ENCODE assay signal across 22 mouse cellular contexts in genomic region chr17:34143461-34143860, GRCm38 (mm10). TPM values are rescaled to one million over a fixed set of nuclear protein-coding genes. Genes with fewer than 3 reads are reported as not detected.
DNase-seq lines count a peak whose midpoint lies in the region; ATAC-seq and TF ChIP-seq lines count a peak whose summit lies in the region.
"Had no signal": no experiment of that assay in that cellular context is flagged by ENCODE, and none has a peak within 500 bp of the region (broad histone marks: within the 10 kb centered on the region; RNA-seq: fewer than 3 reads in every experiment).

No protein-coding gene starts in this region.

- no peaks in the 10 kb centered on the region for H3K9me3 ChIP-seq in kidney, embryonic 16.5 days (ENCODE audit: low read length)
- H3K9me3 ChIP-seq in megakaryocyte, embryonic 14.5 days = no peaks in the 10 kb centered on the region
- H3K9me3 ChIP-seq in forebrain, embryonic 10.5 days = no peaks in the 10 kb centered on the region
- H3K9me3 ChIP-seq: embryonic facial prominence, embryonic 15.5 days; heart, embryonic 13.5 days; lung, embryonic 15.5 days; neural tube, embryonic 12.5 days; stomach, embryonic 15.5 days had no signal

- H3K4me1 ChIP-seq in kidney, embryonic 16.5 days (ENCODE audit: insufficient read depth, low read length) = peaks cover 17% of the 10 kb centered on the region; the same call in 1 of the 2 replicates
- peaks cover 42% of the 10 kb centered on the region for H3K4me1 ChIP-seq in megakaryocyte, embryonic 14.5 days
- H3K4me1 ChIP-seq in bone marrow, adult 2 months (ENCODE audit: control insufficient read depth, insufficient read depth, low read length) = peaks cover 12% of the 10 kb centered on the region
- peaks cover 23% of the 10 kb centered on the region for H3K4me1 ChIP-seq in forebrain, embryonic 10.5 days

- no peak for TF ChIP-seq POLR2A in bone marrow, adult 2 months (IDR thresholded peaks at IDR 0.05; ENCODE audit: borderline replicate concordance, control insufficient read depth, low read depth, low read length)

- TF ChIP-seq CTCF in bone marrow, adult 2 months (IDR thresholded peaks at IDR 0.05; ENCODE audit: control insufficient read depth, insufficient read depth, low read length) = no peak

- WGBS in kidney, embryonic 16.5 days = 55% methylated on average over 5 of the region's 5 CpGs
- WGBS in bone marrow, adult 2 months = 1% methylated on average over 5 of the region's 5 CpGs
- 73% methylated on average over 5 of the region's 5 CpGs for WGBS in forebrain, embryonic 10.5 days

- ATAC-seq in kidney, embryonic 16.5 days (ENCODE audit: low FRiP score, low TSS enrichment) = no peak
- no peak for ATAC-seq in megakaryocyte, adult 5-6 weeks (ENCODE audit: poor library complexity, severe bottlenecking)
- ATAC-seq in megakaryocyte progenitor cell, adult 5-6 weeks (replicated peaks; ENCODE audit: poor library complexity) = peak; percentile 17; the same call in 1 of the 2 replicates
- ATAC-seq: forebrain, embryonic 16.5 days; hindbrain, postnatal 0 days; intestine, postnatal 0 days; Patski had no signal

- no peak overlapping the region for H3K4me3 ChIP-seq in kidney, embryonic 16.5 days (ENCODE audit: low read length)
- peak overlapping the region; percentile 73 for H3K4me3 ChIP-seq in megakaryocyte, embryonic 14.5 days (replicated peaks)
- H3K4me3 ChIP-seq in bone marrow, adult 2 months (replicated peaks; ENCODE audit: control insufficient read depth, low read depth, low read length) = peak overlapping the region; percentile 50
- H3K4me3 ChIP-seq in forebrain, embryonic 10.5 days = no peak overlapping the region
- H3K4me3 ChIP-seq: embryonic facial prominence, embryonic 15.5 days; heart, adult 2 months; heart, embryonic 13.5 days; layer of hippocampus, adult 2 months; lung, embryonic 15.5 days; neural tube, embryonic 12.5 days; stomach, embryonic 15.5 days had no signal

- peak overlapping the region; percentile 29; the same call in 1 of the 2 replicates for H3K4me2 ChIP-seq in kidney, embryonic 16.5 days (replicated peaks; ENCODE audit: low read depth, low read length)
- H3K4me2 ChIP-seq: embryonic facial prominence, embryonic 15.5 days; heart, embryonic 13.5 days; liver, embryonic 11.5 days; neural tube, embryonic 12.5 days; stomach, embryonic 15.5 days had no signal

- H3K27ac ChIP-seq in kidney, embryonic 16.5 days (ENCODE audit: low read length) = no peak overlapping the region
- peak overlapping the region; percentile 78 for H3K27ac ChIP-seq in bone marrow, adult 2 months (ENCODE audit: control insufficient read depth, insufficient read depth, low read depth, low read length, poor library complexity)
- no peak overlapping the region for H3K27ac ChIP-seq in forebrain, embryonic 10.5 days
- H3K27ac ChIP-seq: embryonic facial prominence, embryonic 15.5 days; heart, adult 2 months; heart, embryonic 13.5 days; hindbrain, postnatal 0 days; layer of hippocampus, adult 2 months; neural tube, embryonic 12.5 days; stomach, embryonic 15.5 days had no signal

- no peak overlapping the region for H3K9ac ChIP-seq in kidney, embryonic 16.5 days (replicated peaks; ENCODE audit: low read length)
- H3K9ac ChIP-seq: embryonic facial prominence, embryonic 15.5 days; heart, embryonic 13.5 days; lung, embryonic 15.5 days; neural tube, embryonic 12.5 days; stomach, embryonic 15.5 days had no signal

- DNase-seq in kidney, adult 8-10 months = no peak
- DNase-seq in forebrain, embryonic 10.5 days (ENCODE audit: extremely low spot score, low spot score) = no peak
- DNase-seq: cerebellum, adult 9-10 months; right cerebral cortex, postnatal 14 days had no signal

- H3K36me3 ChIP-seq in kidney, embryonic 16.5 days (ENCODE audit: insufficient read depth, low read length) = no peaks in the 10 kb centered on the region
- H3K36me3 ChIP-seq in megakaryocyte, embryonic 14.5 days (replicated peaks; ENCODE audit: low read length) = no peaks in the 10 kb centered on the region
- no peaks in the 10 kb centered on the region for H3K36me3 ChIP-seq in forebrain, embryonic 10.5 days (replicated peaks)
- H3K36me3 ChIP-seq: embryonic facial prominence, embryonic 15.5 days; heart, embryonic 13.5 days; lung, embryonic 15.5 days; neural tube, embryonic 12.5 days; stomach, embryonic 15.5 days had no signal

- H3K27me3 ChIP-seq in kidney, embryonic 16.5 days (ENCODE audit: insufficient read depth, low read length) = peaks cover 12% of the 10 kb centered on the region
- peaks cover 25% of the 10 kb centered on the region for H3K27me3 ChIP-seq in megakaryocyte, embryonic 14.5 days (replicated peaks)
- peaks cover 42% of the 10 kb centered on the region for H3K27me3 ChIP-seq in forebrain, embryonic 10.5 days (ENCODE audit: poor library complexity, severe bottlenecking)

RNA-seq across cellular contexts. Expression of gene H2-DMb2, which starts 0.4 kb away (rescaled TPM):
- 24.5 and 30.3 TPM in 2 replicates for polyA plus RNA-seq in kidney, embryonic 16.5 days (2015; fragmentation: Nextera tagmentation; extraction: Ambion mirVana)
- polyA plus RNA-seq in megakaryocyte, embryonic 14.5 days (2012; ENCODE audit: insufficient read depth, low replicate concordance) = 1.5 TPM in 1 of 2 replicates, not detected in the other
- 8.9 and 9.6 TPM in 2 replicates for total RNA-seq in megakaryocyte, adult 5-6 weeks (2015)
- 12.4 and 18.3 TPM in 2 replicates for total RNA-seq in megakaryocyte, adult 5-6 weeks (2017)
- 24.3 and 38.9 TPM in 2 replicates for polyA plus RNA-seq in bone marrow, adult 2 months (2011; ENCODE audit: insufficient read depth, insufficient read length, low replicate concordance, missing spikeins)
- total RNA-seq in megakaryocyte progenitor cell, adult 5-6 weeks (2015) = 3.9 and 5.8 TPM in 2 replicates
- total RNA-seq in megakaryocyte progenitor cell, adult 5-6 weeks (2017) = 6.7 and 8.5 TPM in 2 replicates
- 0.16 and 0.26 TPM in 2 replicates for polyA plus RNA-seq in forebrain, embryonic 10.5 days (2016; fragmentation: Nextera tagmentation; extraction: Ambion mirVana)
- polyA plus RNA-seq: hindbrain, embryonic 11.5 days had no signal

RNA-seq across cellular contexts. Expression of gene H2-DMb1, which starts 9.4 kb away (rescaled TPM):
- polyA plus RNA-seq in kidney, embryonic 16.5 days (2015; fragmentation: Nextera tagmentation; extraction: Ambion mirVana) = 7.2 and 8.6 TPM in 2 replicates
- polyA plus RNA-seq in megakaryocyte, embryonic 14.5 days (2012; ENCODE audit: insufficient read depth, low replicate concordance) = 1.1 TPM in 1 of 2 replicates, not detected in the other
- 105 and 109 TPM in 2 replicates for total RNA-seq in megakaryocyte, adult 5-6 weeks (2015)
- 110 and 132 TPM in 2 replicates for total RNA-seq in megakaryocyte, adult 5-6 weeks (2017)
- 42.1 and 59.8 TPM in 2 replicates for polyA plus RNA-seq in bone marrow, adult 2 months (2011; ENCODE audit: insufficient read depth, insufficient read length, low replicate concordance, missing spikeins)
- total RNA-seq in megakaryocyte progenitor cell, adult 5-6 weeks (2015) = 36.2 and 39.4 TPM in 2 replicates
- 47.0 and 60.3 TPM in 2 replicates for total RNA-seq in megakaryocyte progenitor cell, adult 5-6 weeks (2017)
- polyA plus RNA-seq in forebrain, embryonic 10.5 days (2016; fragmentation: Nextera tagmentation; extraction: Ambion mirVana) = 0.24 and 0.81 TPM in 2 replicates

RNA-seq across cellular contexts. Expression of gene Brd2, which starts 21.0 kb away (rescaled TPM):
- 117 and 134 TPM in 2 replicates for polyA plus RNA-seq in kidney, embryonic 16.5 days (2015; fragmentation: Nextera tagmentation; extraction: Ambion mirVana)
- polyA plus RNA-seq in megakaryocyte, embryonic 14.5 days (2012; ENCODE audit: insufficient read depth, low replicate concordance) = 174 and 242 TPM in 2 replicates
- 287 and 312 TPM in 2 replicates for total RNA-seq in megakaryocyte, adult 5-6 weeks (2015)
- total RNA-seq in megakaryocyte, adult 5-6 weeks (2017) = 286 and 353 TPM in 2 replicates
- polyA plus RNA-seq in bone marrow, adult 2 months (2011; ENCODE audit: insufficient read depth, insufficient read length, low replicate concordance, missing spikeins) = 118 and 172 TPM in 2 replicates
- 269 and 306 TPM in 2 replicates for total RNA-seq in megakaryocyte progenitor cell, adult 5-6 weeks (2015)
- 260 and 284 TPM in 2 replicates for total RNA-seq in megakaryocyte progenitor cell, adult 5-6 weeks (2017)
- 121 and 134 TPM in 2 replicates for polyA plus RNA-seq in forebrain, embryonic 10.5 days (2016; fragmentation: Nextera tagmentation; extraction: Ambion mirVana)

RNA-seq across cellular contexts. Expression of gene H2-DMa, which starts 24.1 kb away (rescaled TPM):
- polyA plus RNA-seq in kidney, embryonic 16.5 days (2015; fragmentation: Nextera tagmentation; extraction: Ambion mirVana) = 18.3 and 19.0 TPM in 2 replicates
- polyA plus RNA-seq in megakaryocyte, embryonic 14.5 days (2012; ENCODE audit: insufficient read depth, low replicate concordance) = 19.3 and 32.1 TPM in 2 replicates
- 172 and 189 TPM in 2 replicates for total RNA-seq in megakaryocyte, adult 5-6 weeks (2015)
- total RNA-seq in megakaryocyte, adult 5-6 weeks (2017) = 145 and 152 TPM in 2 replicates
- polyA plus RNA-seq in bone marrow, adult 2 months (2011; ENCODE audit: insufficient read depth, insufficient read length, low replicate concordance, missing spikeins) = 14.2 and 38.5 TPM in 2 replicates
- total RNA-seq in megakaryocyte progenitor cell, adult 5-6 weeks (2015) = 72.0 and 74.5 TPM in 2 replicates
- 56.5 and 61.1 TPM in 2 replicates for total RNA-seq in megakaryocyte progenitor cell, adult 5-6 weeks (2017)
- 4.5 and 6.9 TPM in 2 replicates for polyA plus RNA-seq in forebrain, embryonic 10.5 days (2016; fragmentation: Nextera tagmentation; extraction: Ambion mirVana)

RNA-seq across cellular contexts. Expression of gene Tap1, which starts 43.9 kb away (rescaled TPM):
- polyA plus RNA-seq in kidney, embryonic 16.5 days (2015; fragmentation: Nextera tagmentation; extraction: Ambion mirVana) = 4.7 and 5.5 TPM in 2 replicates
- polyA plus RNA-seq in megakaryocyte, embryonic 14.5 days (2012; ENCODE audit: insufficient read depth, low replicate concordance) = 27.1 and 27.9 TPM in 2 replicates
- total RNA-seq in megakaryocyte, adult 5-6 weeks (2015) = 43.4 and 46.2 TPM in 2 replicates
- 96.5 and 101 TPM in 2 replicates for total RNA-seq in megakaryocyte, adult 5-6 weeks (2017)
- polyA plus RNA-seq in bone marrow, adult 2 months (2011; ENCODE audit: insufficient read depth, insufficient read length, low replicate concordance, missing spikeins) = 34.1 and 55.9 TPM in 2 replicates
- total RNA-seq in megakaryocyte progenitor cell, adult 5-6 weeks (2015) = 27.6 and 30.5 TPM in 2 replicates
- total RNA-seq in megakaryocyte progenitor cell, adult 5-6 weeks (2017) = 62.5 and 82.8 TPM in 2 replicates
- polyA plus RNA-seq in forebrain, embryonic 10.5 days (2016; fragmentation: Nextera tagmentation; extraction: Ambion mirVana) = 1.4 and 1.7 TPM in 2 replicates

Comparison
In these comparisons a context has a peak if more than half of its experiments do, and no peak if none do; other contexts are left out.
1. H3K4me3 ChIP-seq: peak in megakaryocyte, embryonic 14.5 days (single experiment) and bone marrow, adult 2 months (single experiment); none in kidney, embryonic 16.5 days (single experiment) and forebrain, embryonic 10.5 days (single experiment).
2. RNA of gene H2-DMb2, which starts 0.4 kb away (polyA plus RNA-seq): 24.3 to 38.9 TPM in bone marrow, adult 2 months and 24.5 to 30.3 TPM in kidney, embryonic 16.5 days; 1.5 TPM in megakaryocyte, embryonic 14.5 days and 0.16 to 0.26 TPM in forebrain, embryonic 10.5 days; every median in the first group is over 10 times any median in the second.